ENCODE assay signal across 23 mouse cellular contexts in the genomic region with DNA sequence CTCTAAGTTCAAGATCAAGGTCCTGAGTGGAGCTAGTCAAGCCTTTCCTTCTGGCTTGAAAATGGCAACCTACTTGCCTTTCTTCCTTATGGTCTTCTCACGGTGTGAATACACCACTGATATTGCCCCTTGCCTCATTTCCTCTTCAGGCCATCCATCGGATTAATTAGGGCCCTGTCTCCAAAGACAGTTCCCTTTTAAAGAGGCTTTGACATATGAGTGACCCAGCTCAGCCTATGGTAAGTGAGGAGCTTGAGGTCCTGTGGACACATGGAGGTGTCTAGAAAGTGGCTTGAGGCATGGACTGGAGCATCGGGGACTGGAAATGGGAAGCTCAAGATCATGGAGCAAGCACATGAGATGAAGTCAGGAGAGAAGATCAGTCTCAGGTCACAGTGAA.
DNase-seq lines count a peak whose midpoint lies in the region; ATAC-seq and TF ChIP-seq lines count a peak whose summit lies in the region.
"Had no signal": no experiment of that assay in that cellular context is flagged by ENCODE, and none has a peak within 500 bp of the region (broad histone marks: within the 10 kb centered on the region; RNA-seq: fewer than 3 reads in every experiment).

No protein-coding gene starts in this region.

- H3K4me2 ChIP-seq in midbrain, embryonic 11.5 days: no peak overlapping the region
- H3K4me2 ChIP-seq: embryonic facial prominence, embryonic 12.5 days; embryonic facial prominence, embryonic 15.5 days; forebrain, embryonic 12.5 days; forebrain, embryonic 15.5 days; heart, embryonic 13.5 days; hindbrain, embryonic 14.5 days had no signal

- peak; percentile 52 for ATAC-seq in granulocyte monocyte progenitor cell, adult 5-6 weeks (replicated peaks; ENCODE audit: poor library complexity, severe bottlenecking)
- peak; percentile 56 for ATAC-seq in monocyte, adult 5-6 weeks (replicated peaks; ENCODE audit: insufficient number of reproducible peaks, low FRiP score, low TSS enrichment, poor library complexity, severe bottlenecking)
- ATAC-seq in midbrain, embryonic 11.5 days (ENCODE audit: low FRiP score): no peak
- ATAC-seq: activated CD4-positive, CD25-positive, alpha-beta regulatory T cell, adult 4 months; forebrain, embryonic 15.5 days; hindbrain, postnatal 0 days; inflammation-experienced regulatory T-cells, adult 6 months; intestine, embryonic 16.5 days had no signal

- H3K4me1 ChIP-seq in bone marrow, adult 2 months (ENCODE audit: control insufficient read depth, insufficient read depth, low read length): no peaks in the 10 kb centered on the region; the same call in 1 of the 2 replicates
- peaks cover 35% of the 10 kb centered on the region for H3K4me1 ChIP-seq in bone marrow macrophage, adult 2 months (ENCODE audit: control insufficient read depth, insufficient read depth, low read length)
- peaks cover 5% of the 10 kb centered on the region; the same call in 1 of the 2 replicates for H3K4me1 ChIP-seq in midbrain, embryonic 11.5 days (ENCODE audit: control insufficient read depth, insufficient read depth, low read length)
- H3K4me1 ChIP-seq: embryonic facial prominence, embryonic 15.5 days; forebrain, embryonic 12.5 days; forebrain, embryonic 15.5 days had no signal

- no peak for TF ChIP-seq POLR2A in bone marrow, adult 2 months (IDR thresholded peaks at IDR 0.05; ENCODE audit: borderline replicate concordance, control insufficient read depth, low read depth, low read length)
- TF ChIP-seq POLR2A in bone marrow macrophage, adult 2 months (IDR thresholded peaks at IDR 0.05; ENCODE audit: borderline replicate concordance, low read depth, low read length): no peak

- TF ChIP-seq CTCF in bone marrow, adult 2 months (IDR thresholded peaks at IDR 0.05; ENCODE audit: control insufficient read depth, insufficient read depth, low read length): no peak
- TF ChIP-seq CTCF in bone marrow macrophage, adult 2 months (IDR thresholded peaks at IDR 0.05; ENCODE audit: low read depth, low read length): no peak

- no peak overlapping the region for H3K9ac ChIP-seq in midbrain, embryonic 11.5 days (ENCODE audit: low read length)
- H3K9ac ChIP-seq: embryonic facial prominence, embryonic 12.5 days; embryonic facial prominence, embryonic 15.5 days; forebrain, embryonic 12.5 days; forebrain, embryonic 15.5 days; heart, embryonic 13.5 days; hindbrain, embryonic 14.5 days had no signal

- WGBS in bone marrow, adult 2 months: 55% methylated on average over 3 of the region's 3 CpGs
- 90% methylated on average over 3 of the region's 3 CpGs for WGBS in midbrain, embryonic 11.5 days

- H3K4me3 ChIP-seq in bone marrow, adult 2 months (replicated peaks; ENCODE audit: control insufficient read depth, low read depth, low read length): no peak overlapping the region
- no peak overlapping the region for H3K4me3 ChIP-seq in bone marrow macrophage, adult 2 months (ENCODE audit: insufficient read depth, low read length)
- no peak overlapping the region for H3K4me3 ChIP-seq in midbrain, embryonic 11.5 days (ENCODE audit: low read depth, low read length)
- H3K4me3 ChIP-seq: embryonic facial prominence, embryonic 12.5 days; embryonic facial prominence, embryonic 15.5 days; erythroblast, embryonic 14.5 days; forebrain, embryonic 12.5 days; forebrain, embryonic 15.5 days; heart, adult 2 months; heart, embryonic 10.5 days; heart, embryonic 13.5 days had no signal

- no peaks in the 10 kb centered on the region for H3K9me3 ChIP-seq in midbrain, embryonic 11.5 days (ENCODE audit: control insufficient read depth, low read length)
- H3K9me3 ChIP-seq: embryonic facial prominence, embryonic 12.5 days; embryonic facial prominence, embryonic 15.5 days; forebrain, embryonic 12.5 days; forebrain, embryonic 15.5 days had no signal

- no peaks in the 10 kb centered on the region for H3K36me3 ChIP-seq in midbrain, embryonic 11.5 days (ENCODE audit: control insufficient read depth, insufficient read depth, low read length)
- H3K36me3 ChIP-seq: embryonic facial prominence, embryonic 12.5 days; embryonic facial prominence, embryonic 15.5 days; forebrain, embryonic 12.5 days; forebrain, embryonic 15.5 days; heart, embryonic 10.5 days; heart, embryonic 13.5 days had no signal

- DNase-seq in midbrain, embryonic 11.5 days (ENCODE audit: low spot score, missing footprints): no peak
- DNase-seq in adrenal gland, adult (ENCODE audit: inconsistent age in 2 of 2, low spot score in 1 of 2): no peak
- DNase-seq: adrenal gland, postnatal 10 days; gastrocnemius, postnatal 25 days; heart, adult 2 months; heart, postnatal 14 days; heart, postnatal 4 days had no signal

- H3K27me3 ChIP-seq in midbrain, embryonic 11.5 days (ENCODE audit: control insufficient read depth, insufficient read depth, low read length): no peaks in the 10 kb centered on the region
- H3K27me3 ChIP-seq: embryonic facial prominence, embryonic 12.5 days; embryonic facial prominence, embryonic 15.5 days; forebrain, embryonic 12.5 days; forebrain, embryonic 15.5 days; heart, embryonic 13.5 days had no signal

- H3K27ac ChIP-seq in bone marrow, adult 2 months (ENCODE audit: control insufficient read depth, insufficient read depth, low read depth, low read length, poor library complexity): peak overlapping the region; percentile 51; the same call in 1 of the 2 replicates
- peak overlapping the region; percentile 95 for H3K27ac ChIP-seq in bone marrow macrophage, adult 2 months (ENCODE audit: insufficient read depth, low read depth, low read length)
- H3K27ac ChIP-seq in midbrain, embryonic 11.5 days (ENCODE audit: low read depth, low read length): no peak overlapping the region
- H3K27ac ChIP-seq: embryonic facial prominence, embryonic 12.5 days; embryonic facial prominence, embryonic 15.5 days; forebrain, embryonic 12.5 days; forebrain, embryonic 15.5 days; heart, adult 2 months; heart, embryonic 10.5 days; heart, embryonic 13.5 days; hindbrain, embryonic 14.5 days; hindbrain, postnatal 0 days had no signal
